Mouse (Mus musculus): ENCODE measurements around the gene Elavl2. TPM values are rescaled to one million over a fixed set of nuclear protein-coding genes. Genes with fewer than 3 reads are reported as not detected.
"Not testable (repeated sequence)": the region's sequence is repeated elsewhere in the genome, so short reads cannot be mapped to it uniquely, and the experiment has no call there.

Elavl2 gene
- total RNA-seq, 1 experiment from 2014 or later, result not detected

DNA sequence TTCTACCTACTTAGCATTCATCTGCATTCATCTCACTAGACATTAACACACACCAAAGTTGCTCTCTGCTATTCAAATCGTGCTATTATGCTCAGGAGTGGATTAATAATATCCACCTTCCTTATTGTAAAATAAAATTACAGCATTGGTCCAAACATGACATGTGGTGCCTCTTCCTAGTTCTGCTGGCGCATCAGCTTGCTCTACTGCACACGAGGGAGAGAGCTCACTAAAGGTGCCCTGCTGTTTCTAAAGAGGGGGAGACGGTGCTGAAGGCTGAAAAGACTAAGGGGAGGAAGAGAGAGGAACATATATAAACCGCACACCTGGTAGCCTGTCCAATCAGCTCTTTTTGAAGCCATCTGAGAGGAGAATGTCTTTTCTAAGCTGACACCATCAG is 38.1 kb downstream of the Elavl2 start:
- no peak for ATAC-seq (replicated peaks; ENCODE audit: insufficient number of reproducible peaks, low FRiP score, low TSS enrichment, poor library complexity, severe bottlenecking)

GRCm38 (mm10) chr4:91353138-91353537 is 47.4 kb downstream of the Elavl2 start:
- ATAC-seq (replicated peaks; ENCODE audit: insufficient number of reproducible peaks, low FRiP score, low TSS enrichment, poor library complexity, severe bottlenecking), result no peak

DNA sequence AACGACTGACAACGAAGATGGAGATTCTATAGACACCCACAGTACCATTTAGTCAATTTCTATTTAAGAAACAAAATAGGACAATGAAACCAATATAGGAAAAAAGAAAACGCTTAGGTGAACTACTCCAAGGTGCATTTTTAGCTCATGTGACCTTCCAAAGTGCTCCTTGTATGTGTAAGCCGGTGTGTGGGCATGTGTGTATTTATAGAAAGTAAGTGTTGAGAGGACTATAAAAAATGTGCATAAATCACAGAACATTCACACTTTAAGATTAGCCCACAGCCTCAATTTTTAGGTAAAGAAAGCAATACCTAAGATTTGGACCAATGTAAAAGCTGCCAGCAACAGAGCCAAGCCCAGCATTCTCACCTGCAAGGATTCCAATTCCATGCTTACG is 51.0 kb downstream of the Elavl2 start:
- no peak for ATAC-seq (replicated peaks; ENCODE audit: insufficient number of reproducible peaks, low FRiP score, low TSS enrichment, poor library complexity, severe bottlenecking)

DNA sequence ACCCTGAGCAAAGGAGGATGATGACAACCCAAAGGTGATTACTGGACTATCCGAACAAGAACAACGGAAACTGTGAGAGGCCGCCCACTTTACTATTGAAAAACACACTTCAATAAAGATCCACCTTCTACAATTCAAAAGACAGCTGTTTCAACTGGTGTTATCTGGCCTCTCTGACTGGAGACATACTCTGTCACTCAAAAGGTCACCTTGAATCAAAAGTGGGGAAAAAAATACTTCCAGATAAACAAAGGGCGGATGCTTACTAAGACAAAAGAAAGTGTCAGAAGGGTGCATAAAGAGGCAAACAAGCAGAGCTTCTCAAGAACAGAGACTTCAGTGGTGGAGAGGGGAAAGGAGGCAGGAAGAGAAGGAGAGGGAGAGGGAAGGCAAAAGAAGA is 66.4 kb downstream of the Elavl2 start:
- ATAC-seq (replicated peaks; ENCODE audit: insufficient number of reproducible peaks, low FRiP score, low TSS enrichment, poor library complexity, severe bottlenecking), result no peak

GRCm38 (mm10) chr4:91310801-91311200 is 89.8 kb downstream of the Elavl2 start:
- no peak for ATAC-seq (replicated peaks; ENCODE audit: insufficient number of reproducible peaks, low FRiP score, low TSS enrichment, poor library complexity, severe bottlenecking)

DNA sequence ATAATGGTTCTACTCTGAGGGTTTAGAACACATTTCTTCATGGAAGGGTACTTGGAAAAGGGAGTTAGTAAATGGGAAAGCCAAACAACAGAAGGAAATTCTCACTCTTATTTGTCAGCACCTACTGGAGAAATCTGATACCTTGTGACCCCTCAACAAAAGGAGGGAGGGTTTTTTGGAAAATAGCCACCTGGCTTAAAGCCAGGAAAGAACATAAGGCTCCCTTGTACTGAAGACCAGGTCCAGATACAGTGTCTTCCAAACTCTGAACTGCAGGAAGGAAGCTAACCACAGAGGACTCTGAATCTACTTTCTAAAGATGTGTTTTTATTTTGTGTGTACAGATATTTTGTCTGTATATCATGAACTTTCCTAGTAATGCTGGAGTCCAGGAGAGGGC is 102.9 kb downstream of the Elavl2 start:
- ATAC-seq (replicated peaks; ENCODE audit: insufficient number of reproducible peaks, low FRiP score, low TSS enrichment, poor library complexity, severe bottlenecking), result no peak

DNA sequence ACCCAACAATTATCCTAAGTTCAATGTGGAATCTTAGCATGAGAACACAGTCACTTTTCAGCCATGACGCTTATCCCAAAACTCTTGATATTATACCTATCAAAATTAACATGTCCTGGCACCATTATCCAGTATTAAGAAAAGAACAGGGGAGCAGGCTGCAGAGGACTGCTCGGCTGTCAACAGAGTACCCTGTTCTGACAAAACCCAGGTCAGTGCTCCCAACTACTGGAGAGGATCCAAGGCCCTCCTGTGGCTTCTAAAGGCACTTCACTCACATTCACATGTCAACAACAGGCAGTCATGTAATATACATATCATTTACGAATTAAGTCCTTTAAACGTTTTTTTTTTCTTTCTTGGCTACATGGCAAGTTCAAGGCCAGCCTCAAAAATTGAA is 105.3 kb downstream of the Elavl2 start:
- no peak for ATAC-seq (replicated peaks; ENCODE audit: insufficient number of reproducible peaks, low FRiP score, low TSS enrichment, poor library complexity, severe bottlenecking)

GRCm38 (mm10) chr4:91291526-91291925 is 109.1 kb downstream of the Elavl2 start:
- ATAC-seq (replicated peaks; ENCODE audit: insufficient number of reproducible peaks, low FRiP score, low TSS enrichment, poor library complexity, severe bottlenecking), result no peak

DNA sequence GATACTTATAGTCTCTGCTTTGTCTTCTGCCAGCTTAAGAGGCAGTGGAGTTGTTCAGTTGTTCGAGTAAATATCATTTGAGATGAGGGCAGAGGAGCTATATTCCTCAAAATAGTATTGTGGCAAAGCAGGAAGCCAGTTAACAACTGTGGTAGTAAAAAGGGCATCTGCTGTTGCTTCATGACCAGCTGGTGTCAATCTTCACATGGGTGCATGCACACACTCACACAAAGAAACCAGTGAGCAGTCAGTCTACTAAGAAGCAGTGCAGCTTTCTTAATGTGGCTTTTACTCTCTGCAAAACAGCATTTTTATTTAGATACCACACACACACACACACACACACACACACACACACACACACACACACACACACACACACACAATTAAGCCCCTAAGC is 110.2 kb downstream of the Elavl2 start:
- no peak for ATAC-seq (replicated peaks; ENCODE audit: insufficient number of reproducible peaks, low FRiP score, low TSS enrichment, poor library complexity, severe bottlenecking)

DNA sequence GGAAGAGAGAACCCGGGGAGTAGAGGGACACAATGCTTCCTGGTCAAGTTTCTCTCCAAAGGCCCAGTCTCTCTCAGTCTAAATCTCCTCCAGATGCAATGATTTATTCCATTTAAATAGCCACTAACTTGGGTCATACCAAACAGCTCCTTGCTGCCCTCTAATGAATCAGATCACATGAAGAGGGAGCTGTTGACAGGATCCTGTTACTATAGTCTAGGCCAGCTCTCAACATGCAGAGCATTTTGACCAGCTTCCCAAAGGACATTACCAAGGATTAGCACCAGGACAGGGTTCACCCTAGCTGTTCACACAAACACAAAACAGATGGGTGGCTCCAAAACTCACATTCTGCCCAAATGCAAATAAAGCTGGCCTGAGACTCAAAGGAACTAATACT is 111.4 kb downstream of the Elavl2 start:
- no peak for ATAC-seq (replicated peaks; ENCODE audit: insufficient number of reproducible peaks, low FRiP score, low TSS enrichment, poor library complexity, severe bottlenecking)

GRCm38 (mm10) chr4:91268390-91268789 is 132.2 kb downstream of the Elavl2 start:
- ATAC-seq (replicated peaks; ENCODE audit: insufficient number of reproducible peaks, low FRiP score, low TSS enrichment, poor library complexity, severe bottlenecking), result no peak

- no peak for ATAC-seq (replicated peaks; ENCODE audit: insufficient number of reproducible peaks, low FRiP score, low TSS enrichment, poor library complexity, severe bottlenecking)
These were observed 136.7 kb downstream of the Elavl2 start for GRCm38 (mm10) chr4:91263733-91264440.

DNA sequence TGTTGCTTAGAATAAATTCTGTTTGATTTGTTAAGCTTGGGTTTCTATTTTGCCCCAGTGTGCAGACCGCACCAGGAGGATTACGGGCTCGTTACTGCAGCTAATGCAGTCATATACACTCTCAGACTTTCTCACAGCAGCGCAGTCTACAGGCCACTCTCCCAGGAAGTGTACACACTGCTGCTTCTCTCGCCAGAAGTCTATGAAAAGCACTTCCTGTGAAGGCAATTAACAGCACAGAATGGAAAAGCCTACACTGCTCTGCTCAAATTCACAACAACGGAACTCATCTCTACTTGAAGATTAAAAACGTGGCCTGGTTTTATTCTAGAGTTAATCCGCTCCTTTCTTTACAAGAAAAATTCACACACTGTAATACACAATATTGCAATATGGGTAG is 137.7 kb downstream of the Elavl2 start:
- no peak for ATAC-seq (replicated peaks; ENCODE audit: insufficient number of reproducible peaks, low FRiP score, low TSS enrichment, poor library complexity, severe bottlenecking)

DNA sequence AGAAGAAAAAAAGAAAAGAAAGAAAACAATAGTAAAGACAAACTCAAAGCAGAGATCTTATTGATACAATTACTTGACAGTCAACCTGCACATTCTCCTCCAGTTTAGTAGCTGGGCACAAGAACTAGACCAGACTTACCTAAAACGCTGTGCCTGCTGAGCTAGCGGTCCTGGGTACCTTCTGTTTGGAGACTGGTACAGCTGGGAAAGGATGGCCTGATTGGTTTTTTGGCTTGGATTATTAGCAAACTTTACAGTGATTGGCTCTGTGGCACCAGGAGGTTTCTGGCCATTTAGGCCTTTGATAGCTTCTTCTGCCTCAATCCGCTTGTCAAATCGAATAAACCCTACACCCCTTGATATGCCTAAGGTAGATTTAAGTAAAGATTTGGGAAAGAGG is 140.0 kb downstream of the Elavl2 start:
- ATAC-seq (replicated peaks; ENCODE audit: insufficient number of reproducible peaks, low FRiP score, low TSS enrichment, poor library complexity, severe bottlenecking), result no peak

DNA sequence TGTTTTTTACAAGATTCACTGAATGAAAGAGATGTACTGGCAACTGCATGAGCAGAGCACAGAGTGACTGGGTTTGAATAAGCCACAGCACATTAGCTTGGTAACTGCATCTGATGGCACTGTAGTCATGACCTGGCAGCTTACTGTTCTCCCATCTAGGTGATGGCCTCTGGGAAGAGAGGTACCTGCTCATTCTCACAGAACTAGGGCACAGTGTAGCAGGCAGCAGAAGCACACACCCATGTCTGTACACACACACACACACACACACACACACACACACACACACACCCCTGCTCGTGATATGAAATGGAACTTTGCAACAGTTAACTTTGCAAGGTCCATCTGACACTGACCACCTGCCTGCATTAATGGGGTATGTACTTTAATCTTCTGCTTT is 151.9 kb downstream of the Elavl2 start:
- no peak for ATAC-seq (replicated peaks; ENCODE audit: insufficient number of reproducible peaks, low FRiP score, low TSS enrichment, poor library complexity, severe bottlenecking)

GRCm38 (mm10) chr4:91245136-91245535 is 155.4 kb downstream of the Elavl2 start:
- not testable (repeated sequence) for ATAC-seq (replicated peaks; ENCODE audit: insufficient number of reproducible peaks, low FRiP score, low TSS enrichment, poor library complexity, severe bottlenecking)

- no peak for ATAC-seq (replicated peaks; ENCODE audit: insufficient number of reproducible peaks, low FRiP score, low TSS enrichment, poor library complexity, severe bottlenecking)
These were observed 156.0 kb downstream of the Elavl2 start for GRCm38 (mm10) chr4:91244554-91244953.

GRCm38 (mm10) chr4:91243896-91244295 is 156.7 kb downstream of the Elavl2 start:
- ATAC-seq (replicated peaks; ENCODE audit: insufficient number of reproducible peaks, low FRiP score, low TSS enrichment, poor library complexity, severe bottlenecking), result no peak

DNA sequence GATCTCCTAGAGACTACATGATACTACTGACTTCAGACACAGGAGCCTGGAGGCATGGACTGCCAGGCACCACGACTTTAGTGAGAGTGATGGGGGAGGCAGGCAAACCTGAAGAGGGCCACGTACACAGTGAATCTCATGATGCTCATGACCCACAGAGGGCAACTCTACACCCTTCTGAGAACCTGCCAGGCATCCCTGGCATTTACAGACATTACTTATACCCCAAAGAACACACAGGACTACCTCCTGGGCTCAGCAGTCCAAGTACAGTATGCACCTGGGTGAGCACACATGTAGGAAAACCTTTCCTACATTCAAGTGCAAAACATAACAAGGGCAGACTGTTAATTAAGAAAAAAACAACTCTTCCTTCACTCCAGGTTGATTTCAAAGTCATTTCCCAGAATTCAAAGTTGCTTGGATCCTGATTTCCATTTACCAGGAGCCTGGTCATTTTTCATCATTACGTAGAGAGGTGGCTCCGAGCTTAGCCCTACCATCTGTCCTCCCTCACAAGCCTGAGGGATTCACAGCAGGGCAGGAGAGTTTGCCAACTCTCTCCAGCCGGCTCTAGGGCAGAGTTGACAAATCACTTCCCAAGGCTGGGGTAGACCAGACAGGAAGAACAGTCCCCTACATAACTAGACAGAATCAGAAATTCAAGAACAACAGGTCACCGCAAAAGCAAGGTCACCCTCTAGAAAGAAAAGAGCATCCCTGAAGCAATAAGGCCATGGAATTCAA is 161.7 kb downstream of the Elavl2 start:
- no peak for ATAC-seq (replicated peaks; ENCODE audit: insufficient number of reproducible peaks, low FRiP score, low TSS enrichment, poor library complexity, severe bottlenecking)

- ATAC-seq (replicated peaks; ENCODE audit: insufficient number of reproducible peaks, low FRiP score, low TSS enrichment, poor library complexity, severe bottlenecking), result no peak
These were observed 163.6 kb downstream of the Elavl2 start for GRCm38 (mm10) chr4:91236976-91237375.

Data from monocyte, adult 5-6 weeks (primary cell).